Mouse (Mus musculus) frontal cortex, postnatal 25 days (tissue): ENCODE results near the gene Eno3.
A peak's percentile ranks its signal among the peaks of the same experiment; 100 is the strongest.

Experiments
- DNase-seq, 2 experiments: peaks; one replicate each; pipeline ENCODE4 v3.0.0; 2022; ENCODE audit warnings: low spot score in 2 of 2

The Eno3 gene

GRCm38 (mm10) chr11:70657573-70657972 lies 571 bp downstream of the Eno3 start:
- DNase-seq: no peak

GRCm38 (mm10) chr11:70657991-70658390 lies 989 bp downstream of the Eno3 start:
- DNase-seq: no peak

- DNase-seq: no peak
Observed at GRCm38 (mm10) chr11:70658521-70658920, 1.5 kb downstream of the Eno3 start.

- DNase-seq: no peak
Observed at GRCm38 (mm10) chr11:70658942-70659341, 1.9 kb downstream of the Eno3 start.

- no peak for DNase-seq
Observed at GRCm38 (mm10) chr11:70660571-70660970, 3.6 kb downstream of the Eno3 start.

- DNase-seq: no peak
Observed at GRCm38 (mm10) chr11:70663101-70663500, 6.1 kb downstream of the Eno3 start.

- DNase-seq: no peak
Observed at GRCm38 (mm10) chr11:70663957-70664356, 7.0 kb downstream of the Eno3 start.

- no peak for DNase-seq
Observed at GRCm38 (mm10) chr11:70664741-70665140, 7.7 kb downstream of the Eno3 start.

GRCm38 (mm10) chr11:70666687-70667086 lies 9.7 kb downstream of the Eno3 start:
- no peak for DNase-seq

GRCm38 (mm10) chr11:70667271-70668150 lies 10.5 kb downstream of the Eno3 start:
- DNase-seq: no peak

- peak in 1 of 2 experiments; percentile 62 for DNase-seq
Observed at GRCm38 (mm10) chr11:70668335-70668770, 11.4 kb downstream of the Eno3 start.

GRCm38 (mm10) chr11:70668771-70669505 lies 11.9 kb downstream of the Eno3 start, which contains the start of gene Spag7:
Gene Spag7, minus strand, starts transcription at chr11:70669416.
- DNase-seq: peak; percentile 97

GRCm38 (mm10) chr11:70669582-70670345 lies 12.8 kb downstream of the Eno3 start:
- DNase-seq: peak; percentile 53 to 64

GRCm38 (mm10) chr11:70670483-70670882 lies 13.5 kb downstream of the Eno3 start:
- DNase-seq: no peak

GRCm38 (mm10) chr11:70671333-70672047 lies 14.5 kb downstream of the Eno3 start:
- no peak for DNase-seq

- no peak for DNase-seq
Observed at GRCm38 (mm10) chr11:70674014-70674413, 17.0 kb downstream of the Eno3 start.

- DNase-seq: no peak
Observed at GRCm38 (mm10) chr11:70674501-70674900, 17.5 kb downstream of the Eno3 start.

GRCm38 (mm10) chr11:70678092-70678491 lies 21.1 kb downstream of the Eno3 start:
- DNase-seq: no peak

- DNase-seq: no peak
Observed at GRCm38 (mm10) chr11:70678576-70678975, 21.6 kb downstream of the Eno3 start.

- no peak for DNase-seq
Observed at GRCm38 (mm10) chr11:70679361-70679760, 22.4 kb downstream of the Eno3 start.

- no peak for DNase-seq
Observed at GRCm38 (mm10) chr11:70679894-70680293, 22.9 kb downstream of the Eno3 start.
